Mouse (Mus musculus) midbrain, embryonic 11.5 days (tissue): ENCODE data around the gene Triml2. TPM values are rescaled to one million over a fixed set of nuclear protein-coding genes. Genes with fewer than 3 reads are reported as not detected.

Experiments used
- ATAC-seq: fragments of 200-750 bp; cut with Nextera tagmentation; 2 replicates; pipeline ENCODE4 v1.8.0; 2017; ENCODE audit warnings: moderate TSS enrichment, moderate library complexity; ENCODE audit not compliant: low FRiP score
- DNase-seq: peaks from one replicate; pipeline ENCODE4 v3.0.0; 2015; ENCODE audit warnings: low spot score; ENCODE audit errors: missing footprints
- H3K27ac ChIP-seq: fragments of 300-500 bp; sonication (generic); 2 replicates; pipeline ENCODE4 v1.5.1; 2014; ENCODE audit warnings: low read depth, low read length
- H3K27me3 ChIP-seq: fragments of 300-500 bp; sonication (generic); 2 replicates; pipeline ENCODE4 v1.6.1; 2014; ENCODE audit warnings: mild to moderate bottlenecking, low read length, moderate library complexity, mixed read lengths; ENCODE audit not compliant: control insufficient read depth, insufficient read depth
- H3K36me3 ChIP-seq: fragments of 300-500 bp; sonication (generic); 2 replicates; pipeline ENCODE4 v1.6.1; 2014; ENCODE audit warnings: mild to moderate bottlenecking, low read length, moderate library complexity, mixed read lengths; ENCODE audit not compliant: control insufficient read depth, insufficient read depth
- H3K4me1 ChIP-seq: fragments of 300-500 bp; sonication (generic); 2 replicates; pipeline ENCODE4 v1.6.1; 2014; ENCODE audit warnings: low read length; ENCODE audit not compliant: control insufficient read depth, insufficient read depth
- H3K4me2 ChIP-seq: fragments of 300-500 bp; sonication (generic); 2 replicates; pipeline ENCODE4 v1.6.1; 2014; ENCODE audit warnings: mild to moderate bottlenecking, moderate library complexity
- H3K4me3 ChIP-seq: fragments of 300-500 bp; sonication (generic); 2 replicates; pipeline ENCODE4 v1.5.1; 2014; ENCODE audit warnings: low read depth, low read length
- H3K9ac ChIP-seq: fragments of 300-500 bp; sonication (generic); 2 replicates; pipeline ENCODE4 v1.6.1; 2014; ENCODE audit warnings: low read length
- H3K9me3 ChIP-seq: fragments of 300-500 bp; sonication (generic); 2 replicates; pipeline ENCODE4 v1.6.1; 2016; ENCODE audit warnings: low read length; ENCODE audit not compliant: control insufficient read depth
- WGBS: fragments of 180-500 bp; shearing (Covaris S2); extraction: QIAGEN DNeasy Blood & Tissue Kit; methylation state at CpG from one replicate; pipeline ENCODE4 v1.1.7; 2014; 5-methylcytosine and 5-hydroxymethylcytosine counted together
- polyA plus RNA-seq: library from polyadenylated mRNA; unstranded; fragments of >200 nt; fragmentation: Nextera tagmentation; extraction: Ambion mirVana; gene quantifications from 2 replicates; pipeline ENCODE4 v1.2.1, GENCODE M21; 2014

Triml2 gene
- polyA plus RNA-seq = not detected in 2 replicates

GRCm38 (mm10) chr8:43180054-43180690 lies at the start of gene Triml2:
Gene Triml2 (plus strand): TSS chr8:43180541.
- H3K27me3 ChIP-seq = no peaks in the 10 kb centered on the region
- H3K4me2 ChIP-seq = no peak within 1 kb of the TSS
- no peak for ATAC-seq
- H3K4me1 ChIP-seq = no peaks in the 10 kb centered on the region
- WGBS = 92% methylated on average over 13 of the region's 13 CpGs
- no peak within 1 kb of the TSS for H3K27ac ChIP-seq
- no peak within 1 kb of the TSS for H3K9ac ChIP-seq
- H3K4me3 ChIP-seq = no peak within 1 kb of the TSS
- DNase-seq = peak; percentile 66
- no peaks in the 10 kb centered on the region for H3K9me3 ChIP-seq
- no peaks in the 10 kb centered on the region for H3K36me3 ChIP-seq

GRCm38 (mm10) chr8:43141386-43141785 lies 39.0 kb upstream of the Triml2 start, which contains the start of gene Triml1:
Gene Triml1 (minus strand): TSS chr8:43141486.
- DNase-seq (peak; percentile 35), ATAC-seq (no peak)
- Histone ChIP-seq H3K4me2 (no peak within 1 kb of the TSS), H3K27ac (no peak within 1 kb of the TSS), H3K9me3 (no peaks in the 10 kb centered on the region), H3K4me1 (no peaks in the 10 kb centered on the region), H3K9ac (no peak within 1 kb of the TSS), H3K27me3 (no peaks in the 10 kb centered on the region), H3K36me3 (no peaks in the 10 kb centered on the region), H3K4me3 (no peak within 1 kb of the TSS)
- 94% methylated on average over 2 of the region's 2 CpGs for WGBS

- no peak overlapping the region for H3K9ac ChIP-seq
- no peaks in the 10 kb centered on the region for H3K36me3 ChIP-seq
- H3K27ac ChIP-seq = no peak overlapping the region
- H3K4me3 ChIP-seq = no peak overlapping the region
- no peaks in the 10 kb centered on the region; the same call in 1 of the 2 replicates for H3K9me3 ChIP-seq
- DNase-seq = no peak
- ATAC-seq = no peak
- H3K4me2 ChIP-seq = no peak overlapping the region
- no peaks in the 10 kb centered on the region for H3K4me1 ChIP-seq
- 83% methylated on average over 9 of the region's 9 CpGs for WGBS
- H3K27me3 ChIP-seq = no peaks in the 10 kb centered on the region
These were observed 31.0 kb upstream of the Triml2 start for GRCm38 (mm10) chr8:43149307-43149706.

GRCm38 (mm10) chr8:43163255-43163654 lies 17.1 kb upstream of the Triml2 start:
- no peak for DNase-seq
- ATAC-seq = no peak
- H3K36me3 ChIP-seq = no peaks in the 10 kb centered on the region

GRCm38 (mm10) chr8:43164453-43164852 lies 15.9 kb upstream of the Triml2 start:
- H3K36me3 ChIP-seq = no peaks in the 10 kb centered on the region
- no peak overlapping the region for H3K4me2 ChIP-seq
- H3K9me3 ChIP-seq = no peaks in the 10 kb centered on the region
- H3K4me3 ChIP-seq = no peak overlapping the region
- H3K4me1 ChIP-seq = no peaks in the 10 kb centered on the region
- DNase-seq (no peak), ATAC-seq (no peak)
- no peak overlapping the region for H3K9ac ChIP-seq
- no peaks in the 10 kb centered on the region for H3K27me3 ChIP-seq
- 87% methylated on average over 3 of the region's 3 CpGs for WGBS
- no peak overlapping the region for H3K27ac ChIP-seq

More at GRCm38 (mm10) chr8:43163255-43163654, 17.1 kb upstream of the Triml2 start:
- H3K4me3 ChIP-seq = no peak overlapping the region
- H3K9me3 ChIP-seq = no peaks in the 10 kb centered on the region
- no peaks in the 10 kb centered on the region for H3K27me3 ChIP-seq
- H3K9ac ChIP-seq = no peak overlapping the region
- H3K4me1 ChIP-seq = no peaks in the 10 kb centered on the region
- 88% methylated on average over 11 of the region's 11 CpGs for whole genome bisulfite sequencing
- no peak overlapping the region for H3K4me2 ChIP-seq
- no peak overlapping the region for H3K27ac ChIP-seq

GRCm38 (mm10) chr8:43168083-43168482 lies 12.3 kb upstream of the Triml2 start:
- H3K4me1 ChIP-seq = no peaks in the 10 kb centered on the region
- WGBS = 94% methylated on average over 4 of the region's 4 CpGs

GRCm38 (mm10) chr8:43169249-43169755 lies 11.0 kb upstream of the Triml2 start:
- H3K4me2 ChIP-seq = no peak overlapping the region
- H3K4me3 ChIP-seq = no peak overlapping the region
- H3K9me3 ChIP-seq = no peaks in the 10 kb centered on the region
- no peaks in the 10 kb centered on the region for H3K4me1 ChIP-seq
- ATAC-seq (no peak), DNase-seq (peak; percentile 73)
- no peaks in the 10 kb centered on the region for H3K27me3 ChIP-seq
- H3K27ac ChIP-seq = no peak overlapping the region
- 89% methylated on average over 6 of the region's 6 CpGs for WGBS
- no peak overlapping the region for H3K9ac ChIP-seq
- H3K36me3 ChIP-seq = no peaks in the 10 kb centered on the region

More at GRCm38 (mm10) chr8:43168083-43168482, 12.3 kb upstream of the Triml2 start:
- Histone ChIP-seq H3K9me3 (no peaks in the 10 kb centered on the region), H3K36me3 (no peaks in the 10 kb centered on the region), H3K4me2 (no peak overlapping the region), H3K27ac (no peak overlapping the region), H3K4me3 (no peak overlapping the region), H3K9ac (no peak overlapping the region), H3K27me3 (no peaks in the 10 kb centered on the region)
- ATAC-seq = no peak
- peak; percentile 80 for DNase-seq

GRCm38 (mm10) chr8:43176766-43177486 lies 3.4 kb upstream of the Triml2 start:
- H3K36me3 ChIP-seq = no peaks in the 10 kb centered on the region
- DNase-seq = peak; percentile 62
- H3K9me3 ChIP-seq = no peaks in the 10 kb centered on the region
- ATAC-seq = no peak
- H3K27me3 ChIP-seq = no peaks in the 10 kb centered on the region
- no peak overlapping the region for H3K27ac ChIP-seq
- 91% methylated on average over 6 of the region's 6 CpGs for WGBS
- no peak overlapping the region for H3K4me2 ChIP-seq
- no peak overlapping the region for H3K9ac ChIP-seq
- H3K4me1 ChIP-seq = no peaks in the 10 kb centered on the region
- no peak overlapping the region for H3K4me3 ChIP-seq

GRCm38 (mm10) chr8:43178263-43178662 lies 2.1 kb upstream of the Triml2 start:
- peak; percentile 75 for DNase-seq
- Histone ChIP-seq H3K4me2 (no peak overlapping the region), H3K4me1 (no peaks in the 10 kb centered on the region), H3K36me3 (no peaks in the 10 kb centered on the region), H3K4me3 (no peak overlapping the region), H3K27me3 (no peaks in the 10 kb centered on the region), H3K9ac (no peak overlapping the region), H3K27ac (no peak overlapping the region), H3K9me3 (no peaks in the 10 kb centered on the region)
- ATAC-seq = no peak
- 40% methylated on average over 3 of the region's 3 CpGs for WGBS
